Mouse (Mus musculus): ENCODE data around the gene Hk2. TPM values are rescaled to one million over a fixed set of nuclear protein-coding genes. Genes with fewer than 3 reads are reported as not detected.
"Not testable (repeated sequence)": the region's sequence is repeated elsewhere in the genome, so short reads cannot be mapped to it uniquely, and the experiment has no call there.

The Hk2 gene
- polyA plus RNA-seq, 1 experiment from 2014 or later = 11.8 TPM

- Histone ChIP-seq H3K4me1 (0 out of 2 replicates have a peak, but pooled peaks cover 7% of the 10 kb centered on the region), H3K9me3 (replicated peaks) (no peaks in the 10 kb centered on the region), H3K4me2 (replicated peaks) (no peak overlapping the region), H3K36me3 (no peaks in the 10 kb centered on the region), H3K4me3 (no peak overlapping the region), H3K27me3 (no peaks in the 10 kb centered on the region), H3K9ac (no peak overlapping the region), H3K27ac (no peak overlapping the region)
- ATAC-seq (ENCODE audit: low FRiP score) = peak; percentile 81
- 30% methylated on average over 16 of the region's 16 CpGs for WGBS
Observed at GRCm38 (mm10) chr6:82702593-82703017, 71.6 kb downstream of the Hk2 start.

GRCm38 (mm10) chr6:82701296-82701695 is 73.0 kb downstream of the Hk2 start:
- H3K9me3 ChIP-seq (replicated peaks) = no peaks in the 10 kb centered on the region
- no peak overlapping the region for H3K4me2 ChIP-seq (replicated peaks)
- no peaks in the 10 kb centered on the region for H3K36me3 ChIP-seq
- 0 out of 2 replicates have a peak, but pooled peaks cover 7% of the 10 kb centered on the region for H3K4me1 ChIP-seq
- WGBS = 80% methylated on average over 6 of the region's 6 CpGs
- H3K9ac ChIP-seq = no peak overlapping the region
- H3K4me3 ChIP-seq = no peak overlapping the region
- H3K27me3 ChIP-seq = no peaks in the 10 kb centered on the region
- ATAC-seq (ENCODE audit: low FRiP score) = no peak
- H3K27ac ChIP-seq = no peak overlapping the region

- Histone ChIP-seq H3K4me1 (0 out of 2 replicates have a peak, but pooled peaks cover 7% of the 10 kb centered on the region), H3K27me3 (no peaks in the 10 kb centered on the region), H3K36me3 (no peaks in the 10 kb centered on the region), H3K9me3 (replicated peaks) (no peaks in the 10 kb centered on the region), H3K4me2 (replicated peaks) (no peak overlapping the region), H3K4me3 (no peak overlapping the region), H3K9ac (no peak overlapping the region), H3K27ac (no peak overlapping the region)
- ATAC-seq (ENCODE audit: low FRiP score) = no peak
- WGBS = 19% methylated on average over 5 of the region's 5 CpGs
Observed at GRCm38 (mm10) chr6:82699831-82700230, 74.4 kb downstream of the Hk2 start.

- H3K9me3 ChIP-seq (replicated peaks) = no peaks in the 10 kb centered on the region
- no peak overlapping the region for H3K4me2 ChIP-seq (replicated peaks)
- H3K27ac ChIP-seq = no peak overlapping the region
- H3K27me3 ChIP-seq = no peaks in the 10 kb centered on the region
- H3K4me1 ChIP-seq = 0 out of 2 replicates have a peak, but pooled peaks cover 9% of the 10 kb centered on the region
- H3K9ac ChIP-seq = no peak overlapping the region
- ATAC-seq (ENCODE audit: low FRiP score) = no peak
- no peak overlapping the region for H3K4me3 ChIP-seq
- 92% methylated on average over 3 of the region's 3 CpGs for WGBS
- no peaks in the 10 kb centered on the region for H3K36me3 ChIP-seq
Observed at GRCm38 (mm10) chr6:82696736-82697135, 77.5 kb downstream of the Hk2 start.

GRCm38 (mm10) chr6:82694668-82695067 is 79.6 kb downstream of the Hk2 start:
- H3K4me1 ChIP-seq = 0 out of 2 replicates have a peak, but pooled peaks cover 4% of the 10 kb centered on the region

GRCm38 (mm10) chr6:82689474-82689873 is 84.8 kb downstream of the Hk2 start:
- no peak for ATAC-seq (ENCODE audit: low FRiP score)
- Histone ChIP-seq H3K4me3 (no peak overlapping the region), H3K9me3 (replicated peaks) (no peaks in the 10 kb centered on the region), H3K9ac (no peak overlapping the region), H3K4me1 (no peaks in the 10 kb centered on the region), H3K27me3 (no peaks in the 10 kb centered on the region), H3K36me3 (no peaks in the 10 kb centered on the region), H3K4me2 (replicated peaks) (no peak overlapping the region), H3K27ac (no peak overlapping the region)
- 93% methylated on average over 4 of the region's 4 CpGs for WGBS

More at GRCm38 (mm10) chr6:82694668-82695067, 79.6 kb downstream of the Hk2 start:
- no peaks in the 10 kb centered on the region for H3K36me3 ChIP-seq
- no peaks in the 10 kb centered on the region for H3K27me3 ChIP-seq
- ATAC-seq (ENCODE audit: low FRiP score) = no peak
- H3K27ac ChIP-seq = no peak overlapping the region
- H3K9me3 ChIP-seq (replicated peaks) = no peaks in the 10 kb centered on the region
- no peak overlapping the region for H3K4me2 ChIP-seq (replicated peaks)
- H3K4me3 ChIP-seq = no peak overlapping the region
- no peak overlapping the region for H3K9ac ChIP-seq
- 54% methylated on average over 13 of the region's 13 CpGs for WGBS

GRCm38 (mm10) chr6:82688586-82688985 is 85.7 kb downstream of the Hk2 start:
- not testable (repeated sequence) for H3K4me2 ChIP-seq (replicated peaks); H3K27ac ChIP-seq; H3K27me3 ChIP-seq; H3K4me3 ChIP-seq; H3K4me1 ChIP-seq; H3K9ac ChIP-seq; ATAC-seq (ENCODE audit: low FRiP score); H3K9me3 ChIP-seq (replicated peaks); H3K36me3 ChIP-seq
- 43% methylated on average over 5 of the region's 5 CpGs for WGBS

GRCm38 (mm10) chr6:82684136-82684535 is 90.1 kb downstream of the Hk2 start:
- no peaks in the 10 kb centered on the region for H3K9me3 ChIP-seq (replicated peaks)
- H3K27me3 ChIP-seq = no peaks in the 10 kb centered on the region
- ATAC-seq (ENCODE audit: low FRiP score) = no peak
- H3K36me3 ChIP-seq = no peaks in the 10 kb centered on the region
- no peak overlapping the region for H3K4me3 ChIP-seq
- no peak overlapping the region for H3K9ac ChIP-seq
- no peaks in the 10 kb centered on the region for H3K4me1 ChIP-seq
- no peak overlapping the region for H3K4me2 ChIP-seq (replicated peaks)
- no peak overlapping the region for H3K27ac ChIP-seq

- not testable (repeated sequence) for H3K27ac ChIP-seq; H3K36me3 ChIP-seq; H3K9me3 ChIP-seq (replicated peaks); ATAC-seq (ENCODE audit: low FRiP score); H3K4me2 ChIP-seq (replicated peaks); H3K4me1 ChIP-seq; H3K4me3 ChIP-seq; H3K27me3 ChIP-seq; H3K9ac ChIP-seq
- WGBS = 88% methylated on average over 2 of the region's 2 CpGs
Observed at GRCm38 (mm10) chr6:82679286-82679685, 95.0 kb downstream of the Hk2 start.

GRCm38 (mm10) chr6:82677629-82678028 is 96.6 kb downstream of the Hk2 start:
- ATAC-seq (ENCODE audit: low FRiP score); H3K4me3 ChIP-seq; H3K4me2 ChIP-seq (replicated peaks); H3K27ac ChIP-seq; H3K27me3 ChIP-seq; H3K9ac ChIP-seq; H3K4me1 ChIP-seq; H3K36me3 ChIP-seq; H3K9me3 ChIP-seq (replicated peaks): not testable (repeated sequence)
- 80% methylated on average over 3 of the region's 3 CpGs for WGBS

Other genes starting within 250 kb of the Hk2 start
- gene Pole4, start 69.1 kb downstream of the Hk2 start, polyA plus RNA-seq (2016; fragmentation: Nextera tagmentation; extraction: Ambion mirVana) = 94.6 and 99.0 TPM in 2 replicates
- 10.8 and 10.9 TPM in 2 replicates for gene Sema4f, start 165.3 kb upstream of the Hk2 start, polyA plus RNA-seq (2016; fragmentation: Nextera tagmentation; extraction: Ambion mirVana)
- gene M1ap, start 172.4 kb upstream of the Hk2 start, polyA plus RNA-seq (2016; fragmentation: Nextera tagmentation; extraction: Ambion mirVana) = 0.20 and 1.1 TPM in 2 replicates

Data from hindbrain, embryonic 12.5 days (tissue).